Mouse (Mus musculus): Measurements from ENCODE around the gene Atxn1. TPM values are rescaled to one million over a fixed set of nuclear protein-coding genes. Genes with fewer than 3 reads are reported as not detected.

Gene Atxn1
- total RNA-seq, 4 experiments from 2014 or later, result 40.3 to 60.6 (median 42.9) TPM

DNA sequence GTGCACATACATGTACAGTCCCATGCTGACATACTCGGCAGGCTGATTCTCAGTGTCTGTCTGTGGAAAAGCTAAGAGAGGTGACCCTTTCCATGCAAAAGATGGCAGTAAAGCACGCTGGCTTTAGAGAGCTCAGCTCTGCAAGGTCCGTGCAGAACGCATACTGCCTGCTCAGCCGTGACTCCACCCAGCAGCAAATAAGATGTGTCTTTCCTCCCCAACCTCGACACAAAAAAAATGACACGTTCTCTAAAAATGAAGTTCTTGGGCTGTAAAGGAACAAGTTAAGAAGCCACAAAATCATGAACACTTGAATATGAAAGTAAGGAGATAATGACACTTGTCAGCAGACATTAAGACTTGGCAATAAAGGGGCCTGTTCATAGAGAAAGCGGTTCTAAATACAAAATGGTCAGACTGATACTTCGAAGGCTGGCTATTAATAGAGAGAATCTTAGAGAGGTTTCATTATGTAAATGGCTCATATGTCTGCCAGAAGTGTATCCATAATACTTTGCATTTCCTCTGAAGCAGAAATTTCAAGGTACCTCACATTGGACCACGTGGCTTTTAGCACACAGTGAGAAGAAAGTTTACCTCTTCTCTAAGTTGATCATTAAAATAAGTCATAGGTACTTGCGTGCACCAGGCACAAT, 132.0 kb downstream of the Atxn1 start:
- no peak for DNase-seq (ENCODE audit: low spot score in 2 of 2)

DNA sequence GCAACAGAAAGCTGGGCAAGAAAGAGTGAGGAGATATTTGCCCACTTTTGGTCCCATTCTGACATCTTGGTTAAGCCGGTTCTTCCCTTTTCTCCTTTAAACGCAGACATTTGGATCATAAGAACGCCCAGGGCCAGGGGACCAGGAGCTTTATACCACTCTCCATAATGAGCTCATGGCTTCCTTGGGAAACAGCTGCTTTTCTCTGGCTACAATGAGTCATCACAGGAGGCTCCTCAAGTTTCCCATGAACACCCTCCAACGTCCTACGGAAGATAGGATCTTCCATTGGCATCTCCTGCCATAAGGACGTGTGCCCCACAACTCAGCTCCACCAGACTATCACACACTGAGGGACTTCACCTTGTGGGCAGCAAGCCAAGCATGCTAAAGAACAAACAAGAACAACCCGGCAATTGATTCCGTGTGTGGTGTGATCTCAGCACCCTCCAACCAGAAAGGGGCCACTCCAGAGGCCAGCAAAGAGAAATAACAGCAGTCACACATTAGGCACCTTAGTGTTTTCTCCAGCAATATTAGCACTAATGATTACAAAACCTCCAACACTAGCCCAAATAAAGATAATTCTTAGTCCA, 135.4 kb downstream of the Atxn1 start:
- no peak for DNase-seq (ENCODE audit: low spot score in 2 of 2)

DNA sequence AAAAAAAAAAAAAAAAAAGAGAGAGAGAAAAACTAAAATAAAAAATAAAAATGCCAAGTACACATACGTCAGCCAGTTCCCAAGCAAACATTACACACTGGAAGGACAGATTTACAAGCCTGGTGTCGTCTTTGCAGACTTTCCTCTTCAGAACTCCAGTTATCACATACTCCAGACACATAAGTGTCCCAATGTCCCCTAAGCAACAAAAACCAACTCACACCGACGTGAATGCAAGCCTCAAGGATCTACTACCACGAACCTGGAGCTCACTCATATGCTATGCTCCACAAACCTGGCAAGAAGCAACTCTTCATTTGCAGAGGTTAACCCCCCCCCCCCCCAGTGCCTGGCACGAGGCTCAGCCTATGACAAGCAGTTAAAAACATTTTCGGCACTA, 136.8 kb downstream of the Atxn1 start:
- DNase-seq (ENCODE audit: low spot score in 2 of 2), result no peak

DNA sequence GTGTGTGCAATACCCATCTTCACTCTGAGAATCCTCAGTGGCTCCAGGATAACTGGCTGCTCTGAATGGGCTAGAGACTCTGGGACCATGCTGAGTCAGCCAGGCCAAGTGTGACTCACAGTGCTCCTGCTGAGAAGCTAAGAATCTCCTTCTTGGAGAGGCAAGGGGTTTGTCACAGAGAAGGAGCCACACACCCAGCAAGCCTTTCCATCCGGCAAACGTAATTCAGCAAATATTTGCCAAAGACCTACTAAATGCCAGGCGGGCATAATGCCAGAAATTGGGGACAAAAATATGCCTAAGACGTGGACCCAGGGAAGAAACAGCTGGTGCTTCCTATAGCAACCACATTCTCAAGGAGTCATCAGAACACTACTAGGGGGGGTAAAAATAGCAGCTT, 137.2 kb downstream of the Atxn1 start:
- DNase-seq (ENCODE audit: low spot score in 2 of 2), result no peak

DNA sequence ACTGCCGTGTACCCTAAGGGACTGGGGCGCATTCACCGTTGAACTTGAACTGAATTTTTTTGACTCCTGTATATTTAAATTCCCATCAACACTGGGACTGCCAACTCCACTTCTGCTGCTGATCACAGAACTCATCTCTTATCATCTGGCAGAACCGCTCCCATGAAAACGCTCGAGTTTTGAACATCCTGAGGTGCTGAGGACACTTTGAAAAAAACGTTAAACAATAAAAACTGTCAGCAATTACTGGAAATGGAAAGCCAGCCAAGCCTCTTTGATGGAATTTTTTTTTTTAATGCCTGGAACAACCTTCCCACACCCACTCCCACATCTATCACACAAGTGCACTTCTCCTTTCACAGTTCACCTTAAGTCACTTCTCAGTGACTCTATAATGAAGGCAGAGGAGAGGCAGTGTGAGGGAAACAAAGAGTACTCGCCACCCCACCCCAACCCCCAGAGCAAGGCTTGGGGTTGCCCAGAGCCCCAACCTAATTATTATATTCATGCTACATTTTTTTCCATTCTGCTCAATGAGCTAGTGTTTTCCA, 137.7 kb downstream of the Atxn1 start:
- no peak for DNase-seq (ENCODE audit: low spot score in 2 of 2)

DNA sequence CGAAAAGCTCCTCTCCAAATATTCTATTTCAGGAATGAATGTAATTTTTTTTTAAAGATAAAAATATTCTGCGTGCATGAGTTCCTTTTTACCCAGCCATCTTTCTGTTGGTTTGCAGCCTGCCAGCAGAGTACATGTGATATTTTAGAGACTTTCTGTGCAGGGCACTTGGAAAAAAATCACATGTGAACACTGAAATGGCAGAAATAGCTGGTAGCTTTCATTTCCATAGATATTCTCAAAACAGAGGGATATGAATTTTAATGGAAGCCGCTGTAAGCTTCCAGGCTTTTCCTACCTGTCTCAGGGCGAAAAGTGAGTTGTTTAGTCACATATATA, 142.3 kb downstream of the Atxn1 start:
- no peak for DNase-seq (ENCODE audit: low spot score in 2 of 2)

DNA sequence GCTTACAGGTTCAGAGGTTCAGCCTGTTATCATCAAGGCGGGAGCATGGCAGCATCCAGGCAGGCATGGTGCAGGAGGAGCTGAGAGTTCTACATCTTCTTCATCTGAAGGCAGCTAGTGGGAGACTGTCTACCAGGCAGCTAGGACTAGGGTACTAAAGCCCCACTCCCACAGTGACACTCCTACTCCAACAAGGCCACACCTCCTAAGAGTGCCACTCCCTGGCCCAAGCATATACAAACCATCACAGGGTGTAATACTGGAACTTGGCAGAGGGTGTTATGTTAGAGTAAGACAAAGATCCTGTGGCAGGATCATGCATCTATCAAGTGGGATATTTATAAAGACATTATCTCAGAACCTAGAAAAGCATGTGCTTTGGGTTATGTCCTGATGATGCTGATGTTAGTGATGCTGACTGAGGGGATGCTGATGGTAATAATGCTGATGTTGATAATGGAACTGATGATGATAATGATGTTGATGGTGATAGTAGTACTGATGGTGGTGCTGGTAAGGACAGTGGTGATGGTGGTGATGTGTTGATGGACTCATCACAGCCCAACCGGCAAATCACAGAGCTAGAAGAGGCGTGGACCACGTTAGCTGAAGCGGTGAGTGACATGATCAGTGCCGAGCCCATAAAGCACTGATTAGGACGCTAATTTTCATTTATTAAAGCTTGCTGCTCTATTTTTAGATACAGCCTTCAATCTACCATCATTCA, 142.9 kb downstream of the Atxn1 start:
- no peak for DNase-seq (ENCODE audit: low spot score in 2 of 2)

DNA sequence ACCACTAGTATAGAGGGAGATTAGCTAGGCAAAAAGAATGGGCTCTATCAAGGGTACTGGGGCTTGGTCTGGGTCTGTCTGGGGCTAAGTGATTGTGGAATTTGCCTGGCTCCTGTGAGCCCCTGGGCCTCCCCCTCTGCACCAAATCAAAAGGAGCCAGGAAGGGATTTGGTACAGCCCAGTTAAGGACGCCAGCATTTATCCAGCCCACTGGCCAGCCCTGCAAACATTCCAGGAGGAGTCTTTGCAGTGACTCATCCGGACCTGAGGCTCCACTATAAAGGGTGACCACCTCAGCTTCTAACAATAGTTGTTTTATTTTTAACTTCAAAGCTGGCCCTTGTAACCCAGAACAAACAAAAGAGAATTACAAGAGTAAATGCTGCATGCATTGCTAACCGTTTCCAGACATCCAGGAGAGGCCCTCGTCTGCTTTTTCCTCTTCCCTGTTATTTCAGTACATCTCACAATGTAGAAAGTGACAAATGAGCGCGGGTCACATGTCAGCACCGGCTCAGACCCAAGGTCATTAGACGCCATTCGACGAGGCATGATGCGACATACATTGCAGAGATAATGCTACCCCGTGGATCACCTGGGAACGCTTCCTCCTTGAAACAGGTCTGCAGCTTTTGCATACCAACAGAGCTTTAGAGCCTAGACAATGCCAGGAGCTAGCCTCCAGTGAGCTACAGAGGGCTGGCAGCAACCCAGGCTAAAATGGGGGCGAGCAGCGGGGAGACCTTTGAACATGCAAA, 144.2 kb downstream of the Atxn1 start:
- DNase-seq (ENCODE audit: low spot score in 2 of 2), result no peak

DNA sequence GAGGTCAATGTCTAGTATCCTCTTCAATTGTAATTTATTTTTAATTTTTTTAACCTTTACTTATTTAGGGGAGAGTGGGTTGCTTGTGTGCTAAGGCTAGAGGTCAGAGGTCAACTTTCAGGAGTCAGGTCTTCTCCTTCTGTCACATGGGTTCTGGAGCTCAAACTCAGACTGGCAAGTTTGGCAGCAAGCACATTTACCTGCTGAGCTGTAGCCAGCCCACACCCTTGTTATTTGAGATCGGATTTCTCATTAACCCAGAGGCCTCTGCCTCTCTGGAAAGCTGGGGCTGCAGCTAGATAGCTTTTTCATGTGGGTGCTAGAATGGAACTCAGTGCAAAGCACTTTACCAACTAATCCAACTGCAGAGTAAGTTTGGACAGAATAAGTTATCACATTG, 148.1 kb downstream of the Atxn1 start:
- DNase-seq (ENCODE audit: low spot score in 2 of 2), result no peak

DNA sequence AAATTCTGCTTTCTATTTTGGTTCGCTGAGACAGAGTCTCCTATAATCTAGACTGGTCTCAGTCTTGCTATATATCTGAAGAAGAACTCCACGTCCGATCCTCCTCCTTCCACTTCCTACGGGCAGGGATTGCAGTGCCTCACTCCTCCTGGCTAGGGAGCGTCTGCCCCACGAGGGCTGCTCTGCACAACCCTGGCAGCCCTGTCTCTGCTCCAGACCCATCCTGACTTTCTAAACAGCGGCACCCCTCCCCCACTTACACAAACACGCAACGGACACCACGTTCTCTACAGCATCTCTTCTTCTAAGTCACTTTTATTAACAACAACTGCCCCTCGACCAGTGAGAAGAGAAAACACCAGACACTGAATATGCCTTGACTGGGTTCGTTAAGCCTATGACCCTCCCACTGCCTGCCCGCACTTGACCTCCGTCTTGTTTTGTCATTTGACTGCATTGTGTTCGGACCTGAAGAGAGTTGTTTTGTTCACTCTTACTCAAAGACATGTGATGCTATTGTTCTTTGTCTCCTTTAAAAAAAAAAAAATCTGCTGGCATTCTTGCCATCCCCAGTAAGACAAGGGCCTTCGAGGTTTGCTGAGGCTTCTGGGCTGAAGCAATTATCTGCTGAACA, 154.9 kb downstream of the Atxn1 start:
- no peak for DNase-seq (ENCODE audit: low spot score in 2 of 2)

DNA sequence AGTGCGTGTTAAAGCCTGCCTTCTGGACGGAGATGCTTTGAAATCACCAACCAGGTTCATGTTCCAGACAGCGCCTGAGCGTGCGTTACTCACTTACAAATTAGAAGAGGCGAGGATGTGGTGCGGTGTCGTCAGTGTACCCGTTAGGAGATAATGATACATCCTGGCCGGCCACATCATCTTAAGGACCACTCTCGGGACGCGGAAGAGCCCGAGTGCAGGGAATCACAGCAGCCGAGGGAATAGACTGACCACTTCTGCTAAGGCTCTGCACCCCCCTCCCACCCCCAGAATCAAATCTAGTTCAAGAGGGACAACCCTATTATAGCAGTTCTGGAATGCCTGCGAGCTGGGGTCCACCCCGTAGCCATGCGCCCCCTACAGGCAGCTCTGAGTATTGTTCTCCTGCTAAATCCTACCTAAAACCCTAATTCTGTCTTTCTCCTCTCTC, 157.2 kb downstream of the Atxn1 start:
- DNase-seq (ENCODE audit: low spot score in 2 of 2), result no peak

DNA sequence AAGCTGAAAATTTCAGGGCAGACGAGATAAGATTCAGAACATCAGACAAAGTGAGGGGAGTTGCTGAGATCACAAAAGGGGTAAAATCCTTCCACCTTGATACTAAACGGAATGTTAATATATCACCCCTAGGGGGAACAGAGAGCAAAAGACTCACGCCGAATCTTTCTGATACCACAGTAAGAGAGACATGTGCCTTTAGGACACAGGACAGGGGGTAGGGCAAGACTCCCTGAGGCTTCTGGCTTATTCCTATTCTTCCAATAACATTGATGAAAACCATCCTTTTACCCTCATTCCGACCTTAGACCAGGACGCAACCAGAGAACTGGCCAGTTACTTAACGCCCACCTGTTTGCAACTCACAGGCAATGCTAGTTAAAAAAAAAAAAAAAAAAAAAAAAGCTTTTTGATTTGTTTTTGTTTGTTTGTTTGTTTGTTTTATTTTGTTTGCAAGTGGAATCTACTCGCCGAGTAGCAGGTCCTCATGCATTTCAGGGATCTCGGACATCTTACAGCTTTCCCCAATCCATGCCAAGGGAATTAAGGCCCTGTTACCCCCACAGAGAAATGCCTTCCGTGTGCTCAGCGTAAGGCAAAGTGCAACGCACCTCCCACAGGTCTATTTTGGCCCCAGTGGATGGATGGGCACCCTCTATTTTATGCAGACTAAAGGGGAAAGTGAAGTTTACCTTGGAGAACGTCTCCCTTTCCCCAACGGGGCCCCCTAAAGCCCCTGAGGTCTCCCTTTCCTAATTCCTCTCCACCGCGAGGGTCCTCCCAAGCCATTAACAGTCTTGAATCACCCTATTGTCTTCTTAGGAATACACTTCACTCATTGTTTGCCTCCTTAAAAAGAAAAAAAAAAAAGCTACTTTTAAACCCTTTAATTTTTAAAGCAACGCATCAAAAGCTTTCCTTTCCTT, 157.9 kb downstream of the Atxn1 start:
- no peak for DNase-seq (ENCODE audit: low spot score in 2 of 2)

DNA sequence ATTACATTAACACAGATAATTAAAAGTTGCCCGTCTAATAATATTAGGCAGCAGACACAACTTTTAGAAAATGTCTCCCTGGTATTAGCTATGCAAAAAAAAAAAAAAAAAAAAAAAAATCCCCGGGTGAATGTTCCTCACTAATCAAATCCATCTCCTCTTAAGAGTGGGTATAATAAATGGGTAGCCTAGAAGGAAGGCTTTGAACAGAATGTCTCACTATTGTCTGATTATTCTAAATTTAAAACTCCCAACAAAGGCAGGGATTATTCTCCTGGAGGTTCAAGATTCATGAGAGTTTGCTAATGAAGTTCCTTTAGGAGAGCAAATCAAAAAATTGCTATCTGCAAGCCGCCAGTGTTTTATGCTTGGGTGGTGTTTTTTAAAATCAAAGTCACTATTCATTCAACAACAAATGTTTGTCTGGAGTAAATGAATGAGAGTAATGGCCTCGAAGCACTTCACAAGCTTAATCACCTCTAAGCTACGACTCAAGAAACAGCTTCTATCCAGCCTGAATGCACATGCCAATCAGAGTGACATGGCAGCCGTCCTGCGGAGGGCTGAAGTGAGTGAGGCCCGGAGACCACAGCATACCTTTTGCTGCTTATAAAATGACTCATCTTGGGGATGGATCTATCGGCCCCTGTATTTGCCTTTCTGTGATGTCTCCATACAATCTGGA, 158.8 kb downstream of the Atxn1 start:
- no peak for DNase-seq (ENCODE audit: low spot score in 2 of 2)

DNA sequence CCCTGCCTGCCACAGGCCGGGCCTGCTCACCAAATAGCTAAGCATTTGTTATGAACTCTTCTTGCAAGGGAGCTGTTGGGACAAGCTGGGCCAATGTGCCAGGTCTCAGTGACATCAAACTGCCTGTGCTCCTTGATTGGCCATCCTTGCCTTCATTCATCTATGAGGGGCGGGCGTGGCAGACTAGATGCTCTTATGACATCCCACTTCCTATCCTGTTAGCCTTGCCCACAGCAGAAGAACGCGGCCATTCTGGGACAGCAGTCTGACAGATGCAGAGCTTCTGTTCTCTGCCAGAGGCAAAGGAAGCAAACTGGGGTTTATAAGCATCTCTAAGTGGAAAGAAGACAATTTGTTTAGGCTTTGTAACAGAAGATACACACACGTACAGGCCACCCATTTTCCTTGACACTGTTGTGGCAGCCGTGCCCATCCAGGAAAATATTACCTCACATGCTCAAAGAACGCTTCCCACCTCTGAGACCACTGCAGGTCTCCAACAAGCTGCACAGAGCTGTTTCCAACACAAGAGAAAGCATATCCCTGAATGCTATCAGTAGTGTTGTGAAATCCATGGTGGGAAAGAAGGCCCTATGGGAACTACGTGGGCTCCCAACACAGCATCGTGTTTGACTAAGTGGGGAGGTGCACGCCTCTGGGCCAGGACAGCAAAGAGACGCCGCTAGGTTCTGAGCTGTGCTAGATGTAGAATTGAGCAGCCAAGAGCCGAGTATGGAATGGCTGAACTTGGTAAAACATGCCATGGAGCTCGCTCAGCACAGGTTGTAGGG, 162.0 kb downstream of the Atxn1 start:
- DNase-seq (ENCODE audit: low spot score in 2 of 2), result no peak

DNA sequence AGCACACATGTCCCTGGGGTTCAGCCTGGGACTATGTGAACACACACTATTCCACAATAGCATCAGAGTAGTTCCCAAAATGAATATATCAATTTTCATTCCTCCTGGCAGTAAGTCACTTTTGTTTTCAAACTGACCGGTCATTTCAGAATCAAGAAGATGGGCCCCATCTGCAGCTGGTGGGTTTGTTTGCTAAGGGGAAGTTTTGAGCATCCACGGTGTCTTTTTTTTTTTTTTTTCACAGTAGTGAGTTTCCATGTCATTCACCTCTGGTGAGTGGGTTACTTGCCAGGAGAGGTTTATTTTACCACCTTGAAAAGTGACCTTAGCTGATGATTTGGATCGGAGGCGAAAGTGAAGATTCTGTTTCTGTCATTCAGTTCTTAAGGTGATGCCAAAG, 166.6 kb downstream of the Atxn1 start:
- no peak for DNase-seq (ENCODE audit: low spot score in 2 of 2)

DNA sequence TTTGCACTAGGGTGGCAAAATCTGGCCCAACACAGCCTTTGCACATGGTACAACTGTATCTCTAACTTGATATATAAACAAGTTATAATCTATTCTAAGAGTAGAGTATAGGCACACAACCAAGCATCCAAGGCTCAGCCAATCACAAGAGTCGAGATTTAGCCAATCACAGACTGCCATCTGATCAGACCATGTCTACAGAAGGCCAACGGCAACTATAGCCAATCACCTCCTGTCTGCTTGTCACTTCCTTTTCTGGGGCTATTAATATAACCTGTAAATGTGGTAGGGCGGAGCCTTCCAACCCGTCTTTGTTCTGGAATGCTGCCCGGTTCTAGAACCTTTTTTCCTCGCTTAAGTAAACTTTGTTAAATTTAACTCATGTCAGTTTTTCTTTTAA, 167.1 kb downstream of the Atxn1 start:
- no peak for DNase-seq (ENCODE audit: low spot score in 2 of 2)

DNA sequence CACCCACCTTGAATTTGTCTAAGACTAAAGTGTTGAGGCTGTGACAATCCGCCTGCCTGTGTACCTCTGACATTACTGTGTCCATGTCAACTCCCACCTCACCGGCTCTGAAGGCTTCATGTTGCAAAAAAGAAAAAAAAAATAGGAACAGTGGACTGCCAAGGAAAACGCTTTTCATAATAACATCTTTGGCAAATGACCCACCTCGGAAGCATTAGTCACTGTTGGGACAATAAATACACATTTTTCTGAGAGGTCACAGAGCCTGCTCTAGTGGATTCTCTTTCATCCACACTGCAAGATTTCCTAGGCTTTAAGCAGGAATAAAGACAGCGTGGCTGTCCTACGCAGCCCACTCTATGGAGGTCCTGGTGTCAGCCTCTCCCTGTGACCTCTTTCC, 168.5 kb downstream of the Atxn1 start:
- DNase-seq (ENCODE audit: low spot score in 2 of 2), result no peak

DNA sequence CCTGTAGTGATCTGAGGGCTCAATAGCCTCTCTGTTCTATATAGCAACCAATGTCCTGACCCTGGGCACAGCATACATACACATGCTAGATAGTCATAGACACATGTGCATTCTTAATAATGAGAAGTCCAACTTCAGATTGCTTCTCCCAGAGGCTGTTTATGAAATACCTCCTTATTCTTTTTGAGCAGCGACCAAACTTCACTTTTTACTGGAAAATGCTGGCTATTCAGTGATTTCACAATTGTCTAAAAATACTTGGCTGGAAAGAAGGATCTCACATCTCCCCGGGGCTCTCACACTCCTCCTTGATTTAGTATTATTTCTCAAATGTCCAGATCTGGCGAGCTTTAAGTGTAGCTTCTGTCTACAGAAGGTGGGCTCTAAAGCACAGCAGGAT, 171.0 kb downstream of the Atxn1 start:
- no peak for DNase-seq (ENCODE audit: low spot score in 2 of 2)

DNA sequence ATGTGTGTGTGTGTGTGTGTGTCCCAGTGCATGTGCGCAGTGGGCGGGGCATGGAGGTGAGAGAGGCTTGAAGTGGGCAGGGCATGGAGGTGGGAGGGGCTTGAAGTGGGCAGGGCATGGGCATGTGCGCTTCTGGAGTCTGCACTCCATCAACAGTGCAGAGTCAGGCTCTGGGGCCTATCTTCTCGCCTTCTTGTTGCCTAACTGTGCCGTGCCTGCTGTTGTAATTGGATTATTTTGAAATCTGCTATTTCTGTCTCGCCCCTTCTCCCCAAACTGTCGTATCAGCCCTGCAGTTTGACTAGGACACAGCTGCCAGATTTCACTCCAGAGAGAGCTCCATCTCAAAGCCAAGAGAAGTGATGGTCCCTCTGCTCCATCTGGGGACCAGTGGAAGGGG, 178.4 kb downstream of the Atxn1 start:
- no peak for DNase-seq (ENCODE audit: low spot score in 2 of 2)
